Mouse (Mus musculus): ENCODE results near the gene Stk32b.

Stk32b gene

DNA sequence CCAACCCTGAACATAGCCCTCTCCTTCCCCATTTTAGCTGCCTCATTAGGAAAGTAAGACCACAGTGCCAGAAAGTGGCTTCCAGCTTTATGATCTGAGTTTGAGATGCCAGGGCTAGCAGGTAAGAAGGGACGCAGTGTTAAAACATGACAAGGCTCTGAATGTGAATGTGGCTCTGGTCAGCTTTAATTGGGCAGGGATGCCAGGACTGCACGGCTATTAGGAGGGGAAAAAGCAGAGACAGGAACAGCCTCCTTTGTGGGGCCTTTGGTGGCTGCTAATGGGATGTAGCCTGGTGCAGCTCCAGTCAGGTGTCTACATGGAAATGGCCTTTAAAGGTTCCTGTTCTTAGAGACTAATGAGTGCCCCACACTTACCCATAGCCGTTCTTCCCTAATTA, 52.0 kb downstream of the Stk32b start:
- no peak for DNase-seq (ENCODE audit: low read depth, low spot score)

DNA sequence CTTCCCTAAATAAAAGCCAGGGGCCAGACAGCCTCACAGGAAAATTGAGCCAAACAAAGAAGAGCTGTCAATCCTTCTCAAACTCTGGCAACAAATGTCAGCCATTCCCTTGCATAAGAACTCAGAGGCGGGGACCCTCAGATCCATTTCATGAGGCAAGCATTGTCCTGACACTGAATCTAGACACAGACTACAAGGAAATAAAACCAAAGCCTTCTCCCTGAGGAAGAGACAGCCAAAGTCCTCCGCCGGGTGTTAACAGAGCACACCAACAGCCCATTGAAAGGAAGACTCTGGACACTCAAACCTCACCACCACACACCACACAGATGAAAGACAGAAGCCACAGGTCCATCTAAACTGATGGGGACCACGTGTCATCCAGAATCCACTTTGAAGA, 57.8 kb downstream of the Stk32b start:
- no peak for DNase-seq (ENCODE audit: low read depth, low spot score)

- no peak for DNase-seq (ENCODE audit: low read depth, low spot score)
Measured at GRCm38 (mm10) chr5:37657741-37658140, 59.2 kb downstream of the Stk32b start.

DNA sequence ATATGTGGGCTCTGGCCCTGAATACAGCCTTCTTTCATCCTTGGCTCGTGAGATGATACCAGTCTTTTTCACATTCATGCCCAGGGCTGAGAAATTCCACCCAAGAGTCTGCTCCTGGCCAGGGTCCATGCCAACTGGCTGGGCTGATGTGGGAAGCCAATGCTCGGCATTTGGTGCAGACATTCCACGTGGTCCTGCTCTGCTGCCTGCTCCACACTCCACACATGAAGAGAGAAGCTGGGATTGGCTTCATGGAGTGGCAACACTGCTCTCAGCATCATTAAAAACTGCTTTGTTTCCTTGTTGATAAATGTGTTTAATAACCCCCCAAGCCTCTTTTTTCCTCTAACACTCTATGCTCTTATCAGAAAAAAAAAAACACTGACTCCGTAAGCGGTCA, 61.8 kb downstream of the Stk32b start:
- no peak for DNase-seq (ENCODE audit: low read depth, low spot score)

DNA sequence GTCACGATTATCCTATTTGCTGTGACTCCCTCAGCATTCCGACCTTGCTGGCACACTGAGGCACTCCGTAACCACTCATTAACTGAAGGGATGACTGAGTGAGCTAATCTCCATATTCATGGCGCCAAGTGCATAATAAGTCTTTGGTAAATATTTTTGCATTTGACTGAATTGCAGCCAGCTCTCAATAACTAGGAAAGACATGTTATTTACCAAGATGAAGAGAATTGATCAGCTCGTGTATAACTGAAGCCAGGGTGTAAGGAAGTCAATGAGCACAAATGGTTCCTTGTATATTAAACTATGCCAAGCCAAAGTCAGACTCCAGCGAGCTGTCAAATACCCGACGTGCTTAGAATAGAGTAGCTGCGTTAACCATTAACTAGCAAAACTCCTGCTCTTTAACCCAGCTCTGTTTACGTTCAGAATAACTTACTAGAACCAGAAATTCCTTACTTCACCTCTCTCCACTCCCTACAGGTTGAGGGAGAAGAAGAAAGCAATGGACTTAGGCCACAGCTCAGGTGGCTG, 66.2 kb downstream of the Stk32b start:
- no peak for DNase-seq (ENCODE audit: low read depth, low spot score)

DNA sequence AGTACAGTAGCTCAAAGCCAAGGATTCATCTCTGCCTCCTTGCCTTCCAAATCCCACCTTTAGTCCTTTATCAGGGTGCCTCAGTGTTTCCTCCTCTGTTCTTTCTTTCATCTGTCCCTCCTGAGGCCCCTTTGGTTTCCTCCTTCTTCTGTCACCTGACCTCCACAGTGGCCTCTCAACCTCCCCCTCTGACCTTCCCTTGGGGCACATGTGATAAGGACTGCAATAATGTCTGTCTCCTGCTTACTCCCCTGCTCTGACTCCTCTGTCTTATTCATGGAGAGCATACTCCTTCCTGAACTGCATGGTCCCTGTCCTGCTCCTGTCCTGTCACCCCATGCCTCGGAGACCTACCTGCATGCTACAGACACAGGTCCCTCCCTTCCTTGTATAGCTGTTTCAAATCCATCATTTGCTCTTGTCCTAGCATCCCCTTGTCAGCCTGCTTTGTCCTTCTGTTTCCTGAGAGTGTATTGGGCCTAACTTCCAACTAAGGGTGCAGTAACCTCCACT, 66.8 kb downstream of the Stk32b start:
- no peak for DNase-seq (ENCODE audit: low read depth, low spot score)

GRCm38 (mm10) chr5:37644082-37644481, 72.9 kb downstream of the Stk32b start:
- no peak for DNase-seq (ENCODE audit: low read depth, low spot score)

DNA sequence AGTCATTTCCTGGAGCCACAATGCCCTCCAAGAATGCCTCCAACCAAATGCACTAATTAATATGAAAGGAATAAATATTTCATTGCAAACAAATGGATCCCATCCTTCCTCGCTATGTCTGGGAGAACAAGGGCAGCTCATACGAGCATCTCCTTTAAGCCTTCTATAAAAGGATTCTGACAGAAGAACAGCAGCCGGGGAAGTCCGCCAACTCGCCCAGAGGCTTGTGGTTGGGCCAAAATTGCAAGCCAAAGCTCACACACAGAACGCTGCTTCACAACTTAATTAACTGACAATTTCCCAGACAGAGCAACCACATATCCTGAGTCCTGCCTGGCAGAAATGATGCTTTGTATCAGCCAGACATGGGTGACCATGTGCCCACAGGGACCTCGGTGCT, 74.5 kb downstream of the Stk32b start:
- DNase-seq (ENCODE audit: low read depth, low spot score), result no peak

DNA sequence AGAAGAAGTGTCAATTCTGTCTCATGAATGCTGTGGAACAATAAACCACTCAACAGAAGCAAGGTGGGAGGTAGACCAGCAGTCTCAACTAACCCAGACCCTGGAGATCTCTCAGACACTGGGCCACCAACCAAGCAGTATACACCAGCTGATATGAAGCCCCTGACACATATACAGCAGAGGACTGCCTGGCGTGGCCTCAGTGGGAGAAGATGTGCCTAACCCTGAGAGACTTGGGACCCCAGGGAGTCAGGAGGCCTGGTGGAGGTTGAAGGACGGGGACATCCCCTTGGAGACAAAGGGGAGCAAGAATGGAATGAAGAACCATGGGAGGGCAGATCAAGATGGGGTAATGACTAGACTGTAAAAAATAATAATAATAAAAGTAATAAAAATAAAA, 82.2 kb downstream of the Stk32b start:
- DNase-seq (ENCODE audit: low read depth, low spot score), result no peak

GRCm38 (mm10) chr5:37627437-37628163, 89.4 kb downstream of the Stk32b start:
- no peak for DNase-seq (ENCODE audit: low read depth, low spot score)

DNA sequence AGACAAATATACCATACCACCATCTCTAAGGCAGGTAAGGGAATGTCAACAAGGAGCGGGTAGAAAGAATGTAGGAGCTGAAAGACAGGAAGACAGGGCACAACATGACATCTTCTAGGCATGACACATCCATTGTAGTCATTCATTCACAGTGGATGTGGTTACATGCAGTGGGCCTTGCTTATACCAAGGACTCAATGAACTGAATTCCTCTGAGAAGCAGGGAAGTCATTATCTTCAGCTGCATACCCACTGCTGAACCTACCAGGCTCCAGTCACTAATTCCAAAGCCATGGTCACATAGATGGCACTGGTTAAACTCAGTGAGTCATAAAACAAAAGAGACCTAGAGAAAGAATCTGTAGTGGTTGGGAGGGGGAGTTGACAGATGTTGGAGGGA, 105.1 kb downstream of the Stk32b start:
- no peak for DNase-seq (ENCODE audit: low read depth, low spot score)

GRCm38 (mm10) chr5:37599566-37599965, 117.4 kb downstream of the Stk32b start:
- DNase-seq (ENCODE audit: low read depth, low spot score), result no peak

GRCm38 (mm10) chr5:37598271-37598670, 118.7 kb downstream of the Stk32b start:
- no peak for DNase-seq (ENCODE audit: low read depth, low spot score)

GRCm38 (mm10) chr5:37592411-37592810, 124.6 kb downstream of the Stk32b start:
- DNase-seq (ENCODE audit: low read depth, low spot score), result no peak

- no peak for DNase-seq (ENCODE audit: low read depth, low spot score)
Measured at GRCm38 (mm10) chr5:37587861-37588260, 129.1 kb downstream of the Stk32b start.

GRCm38 (mm10) chr5:37586071-37586470, 130.9 kb downstream of the Stk32b start:
- DNase-seq (ENCODE audit: low read depth, low spot score), result no peak

DNA sequence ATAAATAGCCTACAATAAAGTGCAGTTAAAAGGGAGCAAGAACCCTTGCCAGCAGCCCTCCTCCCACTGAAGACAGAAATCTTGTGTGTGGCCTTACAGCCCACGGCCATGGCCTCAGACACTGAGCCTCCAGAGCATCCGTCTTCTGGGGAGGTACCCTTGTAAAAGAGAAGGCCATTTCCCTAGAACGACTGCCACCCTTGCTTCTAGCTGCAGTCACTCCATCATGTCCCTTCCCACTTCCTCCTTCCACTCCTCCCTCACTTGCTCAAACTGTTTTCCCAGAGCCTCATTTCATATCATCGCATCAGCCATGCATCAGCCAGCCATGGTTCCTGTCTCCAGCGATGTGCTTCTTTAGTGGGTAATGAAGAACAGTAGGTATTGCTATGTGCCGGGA, 141.5 kb downstream of the Stk32b start:
- no peak for DNase-seq (ENCODE audit: low read depth, low spot score)

DNA sequence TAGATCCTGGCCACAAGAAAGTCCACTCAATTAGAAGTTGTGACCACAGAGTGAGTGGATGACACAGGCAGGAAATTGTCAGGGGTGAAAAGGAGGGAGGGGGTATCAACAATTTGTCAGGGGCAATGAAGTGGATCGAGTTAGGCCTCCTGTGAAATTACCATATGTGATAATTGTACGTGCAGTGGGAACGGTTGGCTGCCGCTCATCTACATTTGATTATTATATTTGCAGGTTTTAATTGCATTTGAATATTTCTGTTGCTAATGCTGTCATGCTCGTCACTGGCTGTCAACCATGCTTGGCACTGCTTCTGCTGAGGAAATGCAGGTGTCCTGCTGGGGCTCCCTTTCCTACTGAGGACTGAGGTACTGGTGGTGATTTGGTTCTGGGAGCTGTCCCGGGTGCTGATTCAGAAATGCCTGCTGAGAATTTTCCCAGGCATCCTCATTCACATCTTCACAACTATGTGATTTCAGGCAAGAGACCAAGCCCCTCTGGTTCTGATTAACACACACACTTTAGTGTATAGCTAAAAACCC, 159.6 kb downstream of the Stk32b start:
- no peak for DNase-seq (ENCODE audit: low read depth, low spot score)

GRCm38 (mm10) chr5:37554231-37554630, 162.7 kb downstream of the Stk32b start:
- no peak for DNase-seq (ENCODE audit: low read depth, low spot score)

GRCm38 (mm10) chr5:37551649-37552048, 165.3 kb downstream of the Stk32b start:
- DNase-seq (ENCODE audit: low read depth, low spot score), result no peak

DNA sequence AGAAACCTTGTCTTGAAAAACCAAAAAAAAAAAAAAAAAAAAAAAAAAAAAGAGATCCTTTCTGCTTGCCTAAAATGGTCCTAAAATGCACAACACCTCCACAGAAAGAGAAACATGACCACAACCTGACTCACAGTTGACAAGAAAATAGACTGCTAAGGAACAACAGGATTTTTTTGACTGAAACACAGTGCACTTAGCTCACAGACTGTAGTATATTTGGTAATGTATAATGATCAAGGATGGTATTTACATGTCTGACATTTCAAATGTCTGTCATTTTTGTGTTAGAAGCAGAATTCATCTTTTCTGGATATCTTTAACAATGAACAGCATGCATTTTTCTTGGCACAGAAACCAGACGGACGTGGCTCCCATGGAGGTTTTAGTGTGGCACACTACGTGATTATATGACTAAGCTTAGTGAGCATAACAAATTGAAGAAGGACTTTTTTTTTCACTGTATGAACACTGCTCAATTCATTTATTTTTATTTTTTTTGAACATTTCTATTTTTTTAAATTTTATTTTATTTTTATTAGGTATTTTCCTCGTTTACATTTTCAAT, 181.2 kb downstream of the Stk32b start:
- DNase-seq (ENCODE audit: low read depth, low spot score), result no peak

GRCm38 (mm10) chr5:37535227-37535626, 181.7 kb downstream of the Stk32b start:
- DNase-seq (ENCODE audit: low read depth, low spot score), result no peak

DNA sequence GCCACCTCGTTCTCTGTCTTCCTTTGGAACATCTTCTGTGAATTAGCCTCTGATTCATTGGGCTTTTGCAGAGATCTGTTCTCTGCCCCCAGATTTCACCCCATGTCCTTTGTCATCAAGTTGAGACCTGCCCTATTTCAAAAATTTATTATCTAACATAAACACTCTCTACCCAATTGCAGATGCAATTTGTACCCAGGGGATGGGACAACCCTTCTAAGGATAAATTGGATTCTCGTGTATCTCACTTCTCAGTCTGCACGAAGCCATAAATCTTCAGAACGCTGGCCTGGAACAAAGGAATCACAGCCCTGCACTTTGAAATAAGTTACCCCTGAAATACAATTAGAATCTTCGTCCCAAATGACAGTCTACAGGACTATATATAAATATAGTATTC, 191.6 kb downstream of the Stk32b start:
- DNase-seq (ENCODE audit: low read depth, low spot score), result no peak
